Mouse (Mus musculus): ENCODE measurements at regions not wholly inside any gene's neighbourhood (a gene's known extent, or its start where the extent isn't known, plus 50 kb on each side); places are given as distances from the start of the nearest gene placed in this dataset.
A peak's percentile ranks its signal among the peaks of the same experiment; 100 is the strongest.

- no peak overlapping the region for H3K4me3 ChIP-seq
- no peak for TF ChIP-seq CTCF (IDR thresholded peaks at IDR 0.05)
- DNase-seq (ENCODE audit: extremely low spot score in 1 of 2, low spot score in 2 of 2), result no peak
- no peak overlapping the region for H3K27ac ChIP-seq
- intact Hi-C loops (cut with DNase I), result no loop called here
Measured at GRCm38 (mm10) chr2:17290709-17291108, 440.6 kb downstream of the Nebl start.

GRCm38 (mm10) chr2:17287598-17287997 lies 443.7 kb downstream of the Nebl start:
- no peak for TF ChIP-seq CTCF (IDR thresholded peaks at IDR 0.05)
- intact Hi-C loops (cut with DNase I), result no loop called here
- no peak for DNase-seq (ENCODE audit: extremely low spot score in 1 of 2, low spot score in 2 of 2)
- H3K27ac ChIP-seq, result no peak overlapping the region
- H3K4me3 ChIP-seq, result no peak overlapping the region

GRCm38 (mm10) chr2:17249960-17250359 lies 481.3 kb downstream of the Nebl start:
- no peak overlapping the region for H3K27ac ChIP-seq

GRCm38 (mm10) chr2:17245821-17246220 lies 485.4 kb downstream of the Nebl start:
- no peak overlapping the region for H3K27ac ChIP-seq
- no peak overlapping the region for H3K4me3 ChIP-seq
- TF ChIP-seq CTCF (IDR thresholded peaks at IDR 0.05), result no peak
- intact Hi-C loops (cut with DNase I), result no loop called here
- DNase-seq (ENCODE audit: extremely low spot score in 1 of 2, low spot score in 2 of 2), result no peak

More at GRCm38 (mm10) chr2:17249960-17250359, 481.3 kb downstream of the Nebl start:
- DNase-seq (ENCODE audit: extremely low spot score in 1 of 2, low spot score in 2 of 2), result no peak
- TF ChIP-seq CTCF (IDR thresholded peaks at IDR 0.05), result no peak
- intact Hi-C loops (cut with DNase I), result no loop called here
- no peak overlapping the region for H3K4me3 ChIP-seq

GRCm38 (mm10) chr2:17215607-17216006 lies 515.7 kb downstream of the Nebl start:
- TF ChIP-seq CTCF (IDR thresholded peaks at IDR 0.05), result no peak
- intact Hi-C loops (cut with DNase I), result no loop called here

DNA sequence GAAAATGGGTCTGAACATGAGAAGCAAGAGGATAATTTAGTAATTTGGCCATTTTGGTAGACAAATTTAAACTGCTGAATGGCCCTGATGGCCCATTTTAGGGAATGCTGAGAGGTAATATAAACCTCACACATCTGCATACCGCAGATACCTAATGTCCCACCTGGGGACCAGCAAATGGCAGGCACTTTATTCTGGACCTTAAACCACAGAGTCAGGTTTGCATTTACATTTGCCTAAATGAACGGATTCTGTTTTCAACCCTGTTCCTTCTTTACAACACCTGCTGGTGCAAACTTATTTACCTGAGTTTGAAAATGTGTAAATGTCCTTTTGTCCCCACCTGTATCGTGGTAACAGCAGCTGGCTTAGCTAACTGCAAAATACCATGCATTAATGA lies 516.4 kb downstream of the Nebl start:
- Histone ChIP-seq H3K27ac (no peak overlapping the region), H3K4me3 (no peak overlapping the region)
- intact Hi-C loops (cut with DNase I), result no loop called here
- DNase-seq (ENCODE audit: extremely low spot score in 1 of 2, low spot score in 2 of 2), result no peak
- TF ChIP-seq CTCF (IDR thresholded peaks at IDR 0.05), result no peak

More at GRCm38 (mm10) chr2:17215607-17216006, 515.7 kb downstream of the Nebl start:
- Histone ChIP-seq H3K27ac (no peak overlapping the region), H3K4me3 (no peak overlapping the region)
- no peak for DNase-seq (ENCODE audit: extremely low spot score in 1 of 2, low spot score in 2 of 2)

DNA sequence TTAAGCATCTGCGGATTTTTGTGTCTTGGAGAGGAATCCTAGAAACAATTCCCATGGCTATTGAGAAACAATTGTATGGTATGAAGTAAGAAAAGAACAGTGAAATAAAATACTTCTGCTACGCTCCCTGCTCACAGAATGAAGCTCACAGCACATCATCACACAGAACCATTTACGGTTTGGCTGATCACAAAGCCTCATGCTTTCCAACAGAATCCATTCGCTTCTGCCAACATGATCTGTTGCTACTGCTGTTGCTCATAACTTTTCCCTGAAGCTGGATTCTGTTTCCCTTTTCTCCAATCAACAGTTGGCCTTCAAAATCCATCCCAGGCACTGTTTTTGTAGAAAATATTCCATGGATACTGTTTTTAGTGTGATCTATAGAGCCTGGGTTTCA lies 518.7 kb downstream of the Nebl start:
- intact Hi-C loops (cut with DNase I), result no loop called here
- H3K27ac ChIP-seq, result no peak overlapping the region
- DNase-seq (ENCODE audit: extremely low spot score in 1 of 2, low spot score in 2 of 2), result no peak
- no peak overlapping the region for H3K4me3 ChIP-seq
- TF ChIP-seq CTCF (IDR thresholded peaks at IDR 0.05), result no peak

DNA sequence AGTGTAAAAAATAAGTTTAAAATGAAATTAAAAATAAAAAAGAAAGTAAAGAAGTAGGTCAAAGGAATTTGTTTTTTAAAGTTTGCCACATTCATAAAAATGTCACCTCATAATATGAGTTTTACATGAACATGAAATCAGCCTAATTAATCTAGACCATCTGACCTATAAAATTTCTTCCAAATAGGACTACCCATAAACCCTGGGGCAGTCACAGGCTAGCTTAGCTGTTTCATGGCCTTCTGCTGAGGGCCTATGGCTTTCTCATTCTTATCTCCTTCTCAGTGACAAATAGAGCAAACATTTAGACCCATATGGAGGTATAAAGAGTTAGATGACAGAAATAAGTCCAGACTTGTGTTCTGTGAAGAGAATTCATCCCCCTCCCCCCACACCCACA lies 520.2 kb downstream of the Nebl start:
- no peak overlapping the region for H3K27ac ChIP-seq
- no peak for DNase-seq (ENCODE audit: extremely low spot score in 1 of 2, low spot score in 2 of 2)
- intact Hi-C loops (cut with DNase I), result no loop called here
- no peak for TF ChIP-seq CTCF (IDR thresholded peaks at IDR 0.05)
- no peak overlapping the region for H3K4me3 ChIP-seq

DNA sequence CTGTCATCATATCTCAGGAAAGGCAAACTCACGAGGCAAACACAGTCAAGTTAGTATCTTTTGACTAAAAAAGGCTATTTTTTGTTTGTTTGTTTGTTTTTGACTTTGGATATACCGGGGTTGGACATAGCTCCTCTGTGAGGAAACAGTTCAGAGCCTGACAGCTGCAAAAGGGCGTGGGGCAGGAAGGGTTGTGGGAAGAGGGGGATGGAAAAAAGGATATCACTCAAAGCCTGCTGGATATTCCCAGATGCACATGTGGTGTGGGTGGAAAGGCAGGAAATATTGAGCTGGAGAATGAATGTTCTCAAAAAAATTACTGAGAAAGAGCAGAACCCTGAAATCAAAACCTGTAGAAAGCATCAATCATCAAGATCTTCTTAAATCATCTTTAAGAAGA lies 537.7 kb downstream of the Nebl start:
- Histone ChIP-seq H3K4me3 (no peak overlapping the region), H3K27ac (no peak overlapping the region)
- TF ChIP-seq CTCF (IDR thresholded peaks at IDR 0.05), result no peak
- no peak for DNase-seq (ENCODE audit: extremely low spot score in 1 of 2, low spot score in 2 of 2)
- intact Hi-C loops (cut with DNase I), result no loop called here

- H3K27ac ChIP-seq, result no peak overlapping the region
- TF ChIP-seq CTCF (IDR thresholded peaks at IDR 0.05), result no peak
- intact Hi-C loops (cut with DNase I), result loop anchor here (5.0 kb wide), 1 partner anchor 832 kb away; the partner anchor contains the start of gene Plxdc2
- DNase-seq (ENCODE audit: extremely low spot score in 1 of 2, low spot score in 2 of 2), result no peak
- H3K4me3 ChIP-seq, result no peak overlapping the region
Measured at GRCm38 (mm10) chr2:17189169-17189568, 542.1 kb downstream of the Nebl start.

DNA sequence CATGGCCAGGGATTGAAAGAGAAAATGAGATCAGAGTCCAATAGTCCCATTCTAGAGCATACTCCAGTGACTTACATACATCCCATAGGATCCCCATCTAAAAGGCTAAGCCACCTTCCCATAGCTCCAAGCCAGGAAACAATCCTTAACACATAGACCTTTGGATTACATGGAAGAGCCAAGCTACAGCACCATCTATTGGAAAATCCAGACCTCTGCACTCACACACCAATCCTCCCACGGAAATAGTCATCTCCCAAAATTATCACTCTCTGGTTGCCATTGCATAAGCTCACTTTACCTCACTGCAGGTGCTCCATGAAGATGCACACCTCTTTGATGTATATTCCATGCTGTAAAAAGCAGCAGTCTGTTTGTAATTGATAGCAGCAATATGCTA lies 543.4 kb downstream of the Nebl start:
- no peak overlapping the region for H3K27ac ChIP-seq
- intact Hi-C loops (cut with DNase I), result loop anchor here (5.0 kb wide), 1 partner anchor 831 kb away; the partner anchor contains the start of gene Plxdc2
- DNase-seq (ENCODE audit: extremely low spot score in 1 of 2, low spot score in 2 of 2), result no peak
- H3K4me3 ChIP-seq, result no peak overlapping the region
- peak; percentile 46 for TF ChIP-seq CTCF (IDR thresholded peaks at IDR 0.05)

- intact Hi-C loops (cut with DNase I), result no loop called here
- Histone ChIP-seq H3K4me3 (no peak overlapping the region), H3K27ac (no peak overlapping the region)
- no peak for DNase-seq (ENCODE audit: extremely low spot score in 1 of 2, low spot score in 2 of 2)
- TF ChIP-seq CTCF (IDR thresholded peaks at IDR 0.05), result no peak
Measured at GRCm38 (mm10) chr2:17183696-17184095, 547.6 kb downstream of the Nebl start.

GRCm38 (mm10) chr2:17181597-17181996 lies 549.7 kb downstream of the Nebl start:
- DNase-seq (ENCODE audit: extremely low spot score in 1 of 2, low spot score in 2 of 2), result no peak
- H3K27ac ChIP-seq, result no peak overlapping the region
- peak; percentile 25 for TF ChIP-seq CTCF (IDR thresholded peaks at IDR 0.05)
- H3K4me3 ChIP-seq, result no peak overlapping the region
- intact Hi-C loops (cut with DNase I), result no loop called here

All from left cerebral cortex, adult 2 months (tissue).